Mouse (Mus musculus): Measurements from ENCODE around the gene Snrk. TPM values are rescaled to one million over a fixed set of nuclear protein-coding genes. Genes with fewer than 3 reads are reported as not detected.
A peak's percentile ranks its signal among the peaks of the same experiment; 100 is the strongest.

Gene Snrk
- polyA plus RNA-seq, 1 experiment: 49.0 TPM

DNA sequence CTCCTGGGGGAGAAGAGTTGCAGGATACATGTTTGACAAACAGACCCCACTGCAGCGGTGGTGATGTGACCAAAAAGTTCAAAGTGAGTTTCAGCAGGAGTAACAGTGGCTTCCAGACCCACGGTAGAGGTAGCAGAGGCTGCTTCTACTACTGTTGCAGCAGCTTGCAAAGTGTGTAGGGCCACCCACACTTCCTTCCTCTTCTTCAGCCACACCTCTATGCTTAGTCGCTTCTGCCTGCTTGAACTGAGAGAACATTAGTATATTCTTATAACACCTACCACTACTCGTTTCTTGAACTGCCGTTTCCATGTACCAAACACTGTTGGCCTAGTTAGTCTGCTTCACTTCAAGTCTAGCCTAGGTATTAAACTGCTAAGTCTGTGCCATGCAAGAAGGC lies 11.6 kb downstream of the Snrk start:
- H3K4me3 ChIP-seq (ENCODE audit: insufficient read depth, low read depth, low read length): no peak overlapping the region
- DNase-seq: no peak
- no peaks in the 10 kb centered on the region for H3K36me3 ChIP-seq (ENCODE audit: control insufficient read depth, insufficient read depth, low read length)
- WGBS: 62% methylated on average over 5 of the region's 5 CpGs
- TF ChIP-seq CTCF (conservative IDR thresholded peaks at IDR 0.05; ENCODE audit: insufficient read depth, insufficient read length, low read depth, low read length) (no peak), POLR2A (IDR thresholded peaks at IDR 0.05; ENCODE audit: low read depth, low read length) (no peak)
- H3K4me1 ChIP-seq (ENCODE audit: control insufficient read depth, insufficient read depth, low read length): peaks cover 27% of the 10 kb centered on the region
- H3K27ac ChIP-seq (ENCODE audit: insufficient read depth, low read depth, low read length): no peak overlapping the region
- H3K27me3 ChIP-seq (replicated peaks; ENCODE audit: control insufficient read depth, insufficient read depth, low read length): no peaks in the 10 kb centered on the region

- TF ChIP-seq POLR2A (IDR thresholded peaks at IDR 0.05; ENCODE audit: low read depth, low read length) (no peak), CTCF (conservative IDR thresholded peaks at IDR 0.05; ENCODE audit: insufficient read depth, insufficient read length, low read depth, low read length) (no peak)
- Histone ChIP-seq H3K4me1 (ENCODE audit: control insufficient read depth, insufficient read depth, low read length) (peaks cover 36% of the 10 kb centered on the region), H3K27me3 (replicated peaks; ENCODE audit: control insufficient read depth, insufficient read depth, low read length) (no peaks in the 10 kb centered on the region), H3K36me3 (ENCODE audit: control insufficient read depth, insufficient read depth, low read length) (0 out of 2 replicates have a peak, but pooled peaks cover 3% of the 10 kb centered on the region), H3K4me3 (ENCODE audit: insufficient read depth, low read depth, low read length) (no peak overlapping the region), H3K27ac (ENCODE audit: insufficient read depth, low read depth, low read length) (0 out of 2 replicates have a peak overlapping the region, but pooled peaks have one; percentile 8)
- WGBS: 62% methylated on average over 3 of the region's 3 CpGs
- DNase-seq: no peak
Observed at GRCm38 (mm10) chr9:122130666-122131065, 13.6 kb downstream of the Snrk start.

DNA sequence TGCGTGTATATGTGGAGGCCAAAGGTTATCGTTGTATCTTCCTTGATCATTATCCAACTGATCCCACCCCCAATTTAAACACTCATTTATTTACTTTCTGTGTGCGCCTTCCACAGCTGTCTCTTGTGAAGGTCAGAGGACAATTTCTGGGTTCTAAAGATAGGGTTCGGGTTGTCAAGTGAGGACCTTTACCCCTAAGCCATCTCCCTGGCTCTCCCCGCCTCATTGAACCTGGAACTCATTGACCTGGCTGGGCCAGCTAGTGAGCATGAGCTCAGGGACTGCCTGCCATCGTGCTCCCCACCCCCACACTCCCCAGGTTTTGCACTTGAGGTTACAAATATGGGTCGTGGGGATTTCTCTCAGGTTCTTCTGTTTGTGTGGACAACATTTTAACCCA lies 15.1 kb downstream of the Snrk start:
- Histone ChIP-seq H3K27ac (ENCODE audit: insufficient read depth, low read depth, low read length) (no peak overlapping the region), H3K4me3 (ENCODE audit: insufficient read depth, low read depth, low read length) (no peak overlapping the region), H3K27me3 (replicated peaks; ENCODE audit: control insufficient read depth, insufficient read depth, low read length) (no peaks in the 10 kb centered on the region), H3K36me3 (ENCODE audit: control insufficient read depth, insufficient read depth, low read length) (peaks cover 3% of the 10 kb centered on the region; the same call in 1 of the 2 replicates), H3K4me1 (ENCODE audit: control insufficient read depth, insufficient read depth, low read length) (peaks cover 37% of the 10 kb centered on the region)
- no peak for TF ChIP-seq POLR2A (IDR thresholded peaks at IDR 0.05; ENCODE audit: low read depth, low read length)
- TF ChIP-seq CTCF (conservative IDR thresholded peaks at IDR 0.05; ENCODE audit: insufficient read depth, insufficient read length, low read depth, low read length): no peak
- 39% methylated on average over 7 of the region's 7 CpGs for WGBS
- DNase-seq: peak; percentile 76

DNA sequence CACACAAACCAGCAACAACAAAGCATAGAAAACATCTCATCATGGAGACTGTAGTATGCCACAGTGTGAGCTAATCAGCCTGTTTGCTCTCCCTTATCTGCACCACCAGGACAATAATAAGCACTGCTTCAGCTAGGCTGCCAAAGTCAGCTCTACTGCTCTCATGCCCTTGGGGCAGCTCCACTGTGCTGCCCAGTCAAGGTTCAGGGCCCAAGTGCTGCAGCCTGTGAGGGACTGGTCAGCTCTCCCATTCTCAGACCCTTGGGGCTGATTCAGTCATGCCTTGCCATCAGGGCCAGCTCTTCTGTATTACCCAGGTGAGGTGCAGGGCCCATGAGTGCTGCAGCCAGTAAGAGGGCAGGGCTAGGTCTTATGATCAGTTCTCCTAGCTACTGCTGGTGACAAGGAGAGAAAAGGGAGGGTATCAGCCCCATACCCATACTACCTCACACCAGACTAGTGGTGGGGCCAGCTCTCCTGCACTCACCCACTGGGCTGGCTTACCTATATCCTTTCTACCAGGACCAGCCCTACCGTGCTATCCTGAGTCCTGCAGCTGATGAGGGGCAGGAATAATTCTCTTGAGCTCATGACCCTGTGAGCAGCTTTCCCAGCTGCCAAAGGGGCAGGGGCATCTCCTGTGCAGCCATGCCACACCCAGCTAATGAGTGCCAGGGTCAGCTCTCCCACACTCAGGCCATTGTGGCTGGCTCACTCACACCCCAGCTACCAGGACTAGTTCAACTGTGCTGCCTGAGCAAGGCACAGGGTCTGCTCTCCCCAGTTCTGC lies 18.2 kb downstream of the Snrk start:
- TF ChIP-seq POLR2A (IDR thresholded peaks at IDR 0.05; ENCODE audit: low read depth, low read length) (no peak), CTCF (conservative IDR thresholded peaks at IDR 0.05; ENCODE audit: insufficient read depth, insufficient read length, low read depth, low read length) (no peak)
- no peak for DNase-seq
- peaks cover 28% of the 10 kb centered on the region for H3K4me1 ChIP-seq (ENCODE audit: control insufficient read depth, insufficient read depth, low read length)
- no peak overlapping the region for H3K4me3 ChIP-seq (ENCODE audit: insufficient read depth, low read depth, low read length)
- WGBS: 42% methylated on average over 1 of the region's 1 CpGs
- H3K27ac ChIP-seq (ENCODE audit: insufficient read depth, low read depth, low read length): no peak overlapping the region
- no peaks in the 10 kb centered on the region for H3K27me3 ChIP-seq (replicated peaks; ENCODE audit: control insufficient read depth, insufficient read depth, low read length)
- peaks cover 8% of the 10 kb centered on the region for H3K36me3 ChIP-seq (ENCODE audit: control insufficient read depth, insufficient read depth, low read length)

GRCm38 (mm10) chr9:122135885-122136170 lies 18.8 kb downstream of the Snrk start:
- WGBS: 41% methylated on average over 2 of the region's 2 CpGs
- no peak overlapping the region for H3K4me3 ChIP-seq (ENCODE audit: insufficient read depth, low read depth, low read length)
- no peaks in the 10 kb centered on the region for H3K27me3 ChIP-seq (replicated peaks; ENCODE audit: control insufficient read depth, insufficient read depth, low read length)
- H3K27ac ChIP-seq (ENCODE audit: insufficient read depth, low read depth, low read length): no peak overlapping the region
- H3K36me3 ChIP-seq (ENCODE audit: control insufficient read depth, insufficient read depth, low read length): peaks cover 8% of the 10 kb centered on the region
- DNase-seq: no peak
- peaks cover 23% of the 10 kb centered on the region for H3K4me1 ChIP-seq (ENCODE audit: control insufficient read depth, insufficient read depth, low read length)
- TF ChIP-seq POLR2A (IDR thresholded peaks at IDR 0.05; ENCODE audit: low read depth, low read length): no peak
- TF ChIP-seq CTCF (conservative IDR thresholded peaks at IDR 0.05; ENCODE audit: insufficient read depth, insufficient read length, low read depth, low read length): no peak

DNA sequence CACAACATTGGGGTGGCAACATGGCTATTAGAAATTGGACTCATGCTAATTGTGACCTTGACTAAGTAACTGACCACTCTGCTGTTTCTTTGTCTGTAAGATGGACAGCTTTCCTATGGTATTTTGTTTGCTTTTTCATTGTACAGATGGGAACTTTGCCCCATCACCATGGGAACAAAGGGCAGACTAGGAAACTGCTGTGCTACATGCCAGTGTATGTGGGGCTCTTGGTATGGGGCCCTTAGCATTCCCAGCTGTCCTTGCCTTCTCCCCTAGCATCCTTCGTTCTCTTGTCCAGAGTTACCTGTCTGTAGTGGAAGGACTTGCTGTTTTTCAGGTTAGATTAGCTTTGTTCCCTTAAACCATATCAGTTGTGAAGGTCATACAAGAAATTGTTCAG lies 20.9 kb downstream of the Snrk start:
- Histone ChIP-seq H3K4me3 (ENCODE audit: insufficient read depth, low read depth, low read length) (no peak overlapping the region), H3K27me3 (replicated peaks; ENCODE audit: control insufficient read depth, insufficient read depth, low read length) (no peaks in the 10 kb centered on the region), H3K36me3 (ENCODE audit: control insufficient read depth, insufficient read depth, low read length) (peaks cover 8% of the 10 kb centered on the region), H3K27ac (ENCODE audit: insufficient read depth, low read depth, low read length) (no peak overlapping the region), H3K4me1 (ENCODE audit: control insufficient read depth, insufficient read depth, low read length) (peaks cover 28% of the 10 kb centered on the region)
- 72% methylated on average over 1 of the region's 1 CpGs for WGBS
- DNase-seq: no peak
- TF ChIP-seq POLR2A (IDR thresholded peaks at IDR 0.05; ENCODE audit: low read depth, low read length) (no peak), CTCF (conservative IDR thresholded peaks at IDR 0.05; ENCODE audit: insufficient read depth, insufficient read length, low read depth, low read length) (no peak)

DNA sequence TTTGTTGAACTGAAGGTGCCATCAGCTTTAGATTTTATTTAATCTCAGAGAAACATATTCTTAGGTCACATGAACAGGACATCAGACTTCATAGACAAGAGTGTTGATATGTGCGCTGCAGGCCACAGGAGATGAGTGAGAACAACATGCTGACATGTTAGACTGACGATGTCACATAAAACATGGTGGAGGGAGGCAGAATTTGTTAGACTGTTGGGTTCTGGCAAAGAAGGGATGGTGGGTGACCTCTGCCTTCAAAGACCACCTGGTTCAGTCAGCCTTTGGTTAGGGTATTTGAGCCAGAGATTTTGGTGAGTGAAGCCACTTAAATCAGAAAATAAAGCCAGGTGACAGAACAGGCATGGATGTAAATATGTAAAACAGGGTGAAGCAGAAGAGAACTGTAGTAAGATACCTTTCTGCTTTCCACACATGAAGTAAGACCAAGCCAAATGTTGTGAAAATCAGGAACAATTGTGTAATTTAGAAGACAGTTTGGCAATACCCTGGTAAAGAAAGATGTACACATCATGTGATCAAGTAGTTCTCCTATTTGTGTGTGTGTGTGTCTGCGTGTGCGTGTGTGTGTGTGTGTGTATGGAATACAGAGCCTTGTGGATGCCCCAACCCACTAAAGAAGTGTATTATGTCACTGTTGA lies 21.4 kb downstream of the Snrk start:
- TF ChIP-seq POLR2A (IDR thresholded peaks at IDR 0.05; ENCODE audit: low read depth, low read length) (no peak), CTCF (conservative IDR thresholded peaks at IDR 0.05; ENCODE audit: insufficient read depth, insufficient read length, low read depth, low read length) (no peak)
- H3K4me1 ChIP-seq (ENCODE audit: control insufficient read depth, insufficient read depth, low read length): peaks cover 31% of the 10 kb centered on the region
- H3K36me3 ChIP-seq (ENCODE audit: control insufficient read depth, insufficient read depth, low read length): peaks cover 8% of the 10 kb centered on the region
- H3K27ac ChIP-seq (ENCODE audit: insufficient read depth, low read depth, low read length): no peak overlapping the region
- 93% methylated on average over 4 of the region's 4 CpGs for WGBS
- H3K27me3 ChIP-seq (replicated peaks; ENCODE audit: control insufficient read depth, insufficient read depth, low read length): no peaks in the 10 kb centered on the region
- H3K4me3 ChIP-seq (ENCODE audit: insufficient read depth, low read depth, low read length): no peak overlapping the region
- DNase-seq: no peak

All from kidney, adult 2 months (tissue).